Mouse (Mus musculus) cerebellum, adult 9-11 months (tissue): ENCODE results near the gene Myoc.
"Not testable (repeated sequence)": the region's sequence is repeated elsewhere in the genome, so short reads cannot be mapped to it uniquely, and the experiment has no call there.

Experiments used
- DNase-seq: peaks from one replicate; pipeline ENCODE4 v3.0.0; 2022

The Myoc gene

GRCm38 (mm10) chr1:162639051-162639750, at the start of gene Myoc:
Gene Myoc (plus strand): TSS chr1:162639155.
- no peak for DNase-seq

GRCm38 (mm10) chr1:162589443-162589842, 49.5 kb upstream of the Myoc start:
- no peak for DNase-seq

GRCm38 (mm10) chr1:162590415-162590997, 48.4 kb upstream of the Myoc start:
- no peak for DNase-seq

GRCm38 (mm10) chr1:162597379-162598102, 41.4 kb upstream of the Myoc start:
- DNase-seq: no peak

- no peak for DNase-seq
Observed at GRCm38 (mm10) chr1:162599617-162600016, 39.3 kb upstream of the Myoc start.

GRCm38 (mm10) chr1:162601288-162601687, 37.7 kb upstream of the Myoc start:
- DNase-seq: no peak

- DNase-seq: no peak
Observed at GRCm38 (mm10) chr1:162608127-162608526, 30.8 kb upstream of the Myoc start.

GRCm38 (mm10) chr1:162609633-162610250, 29.2 kb upstream of the Myoc start:
- no peak for DNase-seq

GRCm38 (mm10) chr1:162611191-162611590, 27.8 kb upstream of the Myoc start:
- no peak for DNase-seq

- no peak for DNase-seq
Observed at GRCm38 (mm10) chr1:162615511-162615910, 23.4 kb upstream of the Myoc start.

GRCm38 (mm10) chr1:162620487-162620886, 18.5 kb upstream of the Myoc start:
- DNase-seq: no peak

- DNase-seq: no peak
Observed at GRCm38 (mm10) chr1:162623895-162624294, 15.1 kb upstream of the Myoc start.

GRCm38 (mm10) chr1:162625229-162625628, 13.7 kb upstream of the Myoc start:
- DNase-seq: no peak

GRCm38 (mm10) chr1:162627821-162628220, 11.1 kb upstream of the Myoc start:
- DNase-seq: not testable (repeated sequence)

GRCm38 (mm10) chr1:162628326-162628725, 10.6 kb upstream of the Myoc start:
- not testable (repeated sequence) for DNase-seq

GRCm38 (mm10) chr1:162635291-162635931, 3.5 kb upstream of the Myoc start:
- peak; percentile 71 for DNase-seq

GRCm38 (mm10) chr1:162636516-162636915, 2.4 kb upstream of the Myoc start:
- no peak for DNase-seq

- no peak for DNase-seq
Observed at GRCm38 (mm10) chr1:162638535-162638934, 420 bp upstream of the Myoc start.

- no peak for DNase-seq
Observed at GRCm38 (mm10) chr1:162639861-162640260, 906 bp downstream of the Myoc start.

- DNase-seq: no peak
Observed at GRCm38 (mm10) chr1:162642591-162642990, 3.6 kb downstream of the Myoc start.

GRCm38 (mm10) chr1:162643752-162644151, 4.8 kb downstream of the Myoc start:
- DNase-seq: peak; percentile 88

GRCm38 (mm10) chr1:162646083-162646686, 7.2 kb downstream of the Myoc start:
- DNase-seq: peak; percentile 49

GRCm38 (mm10) chr1:162648416-162648815, 9.5 kb downstream of the Myoc start:
- DNase-seq: no peak
